In the genomic region with DNA sequence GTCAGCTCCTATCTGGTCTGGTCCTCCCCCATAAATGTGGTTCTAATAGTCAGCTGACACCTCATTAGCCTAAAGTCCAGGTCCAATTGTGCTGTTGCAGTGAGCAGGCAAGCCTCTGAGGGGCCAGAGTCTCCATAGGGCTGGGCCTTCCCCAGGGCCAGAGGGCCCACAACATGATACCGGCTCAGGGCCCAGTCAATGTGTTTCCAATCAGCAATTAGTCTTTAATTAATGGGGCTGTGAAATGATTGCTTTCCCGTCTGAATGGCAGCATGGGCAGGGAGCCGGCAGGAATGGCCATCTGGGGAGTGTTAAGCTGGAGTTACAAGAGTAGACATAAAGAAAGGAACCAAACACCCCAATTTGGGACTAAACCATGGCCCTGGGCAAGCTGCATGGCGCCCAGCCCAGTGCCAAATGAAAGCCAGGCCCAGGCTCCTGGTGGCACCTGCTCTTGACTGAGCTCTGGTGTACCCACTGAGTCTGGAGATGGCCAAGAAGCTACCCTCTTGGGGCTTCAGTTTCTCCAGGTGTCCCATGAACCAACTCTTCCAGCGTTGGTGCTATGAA, we compare ENCODE assay signal across 18 mouse cellular contexts.
DNase-seq lines count a peak whose midpoint lies in the region; ATAC-seq and TF ChIP-seq lines count a peak whose summit lies in the region.
"Had no signal": no experiment of that assay in that cellular context is flagged by ENCODE, and none has a peak within 500 bp of the region (broad histone marks: within the 10 kb centered on the region; RNA-seq: fewer than 3 reads in every experiment).

No protein-coding gene starts in this region.

- no peaks in the 10 kb centered on the region for H3K9me3 ChIP-seq in forebrain, embryonic 14.5 days (replicated peaks; ENCODE audit: control insufficient read depth, low read length)
- no peaks in the 10 kb centered on the region for H3K9me3 ChIP-seq in forebrain, embryonic 10.5 days
- H3K9me3 ChIP-seq in forebrain, postnatal 0 days (ENCODE audit: low read length): no peaks in the 10 kb centered on the region
- H3K9me3 ChIP-seq in limb, embryonic 11.5 days (ENCODE audit: control insufficient read depth, low read length): no peaks in the 10 kb centered on the region
- H3K9me3 ChIP-seq: heart, embryonic 13.5 days; hindbrain, embryonic 13.5 days; intestine, embryonic 15.5 days had no signal

- H3K27me3 ChIP-seq in forebrain, embryonic 14.5 days (replicated peaks; ENCODE audit: control insufficient read depth, insufficient read depth, low read length): no peaks in the 10 kb centered on the region
- H3K27me3 ChIP-seq in forebrain, embryonic 10.5 days (ENCODE audit: poor library complexity, severe bottlenecking): peaks cover 98% of the 10 kb centered on the region
- no peaks in the 10 kb centered on the region for H3K27me3 ChIP-seq in forebrain, postnatal 0 days (ENCODE audit: insufficient read depth, low read length)
- peaks cover 17% of the 10 kb centered on the region; the same call in 1 of the 2 replicates for H3K27me3 ChIP-seq in limb, embryonic 11.5 days (ENCODE audit: control insufficient read depth, insufficient read depth, low read length)
- H3K27me3 ChIP-seq: CH12.LX had no signal

- H3K4me1 ChIP-seq in forebrain, embryonic 14.5 days (ENCODE audit: control insufficient read depth, insufficient read depth, low read length): no peaks in the 10 kb centered on the region
- H3K4me1 ChIP-seq in forebrain, embryonic 10.5 days: peaks cover 6% of the 10 kb centered on the region; the same call in 1 of the 2 replicates
- no peaks in the 10 kb centered on the region for H3K4me1 ChIP-seq in forebrain, postnatal 0 days (ENCODE audit: insufficient read depth)
- H3K4me1 ChIP-seq in limb, embryonic 11.5 days (ENCODE audit: control insufficient read depth, insufficient read depth, low read length): no peaks in the 10 kb centered on the region
- H3K4me1 ChIP-seq: heart, embryonic 13.5 days; hindbrain, embryonic 13.5 days; intestine, embryonic 15.5 days had no signal

- peak; percentile 58 for ATAC-seq in forebrain, embryonic 14.5 days
- no peak; the same call in 1 of the 2 replicates for ATAC-seq in forebrain, postnatal 0 days
- peak; percentile 86 for ATAC-seq in limb, embryonic 11.5 days (ENCODE audit: insufficient number of reproducible peaks, low FRiP score, low TSS enrichment, low read depth)
- ATAC-seq: hindbrain, postnatal 0 days; intestine, embryonic 15.5 days had no signal

- WGBS in forebrain, embryonic 14.5 days: 55% methylated on average over 5 of the region's 5 CpGs
- 67% methylated on average over 5 of the region's 5 CpGs for WGBS in forebrain, embryonic 10.5 days
- 56% methylated on average over 5 of the region's 5 CpGs for WGBS in forebrain, postnatal 0 days
- 34% methylated on average over 5 of the region's 5 CpGs for WGBS in limb, embryonic 11.5 days

- no peaks in the 10 kb centered on the region for H3K36me3 ChIP-seq in forebrain, embryonic 14.5 days (ENCODE audit: control insufficient read depth, insufficient read depth, low read length)
- H3K36me3 ChIP-seq in forebrain, embryonic 10.5 days (replicated peaks): no peaks in the 10 kb centered on the region
- no peaks in the 10 kb centered on the region for H3K36me3 ChIP-seq in forebrain, postnatal 0 days (ENCODE audit: insufficient read depth)
- no peaks in the 10 kb centered on the region for H3K36me3 ChIP-seq in limb, embryonic 11.5 days (ENCODE audit: control insufficient read depth, insufficient read depth, low read length)
- H3K36me3 ChIP-seq: heart, embryonic 13.5 days; hindbrain, embryonic 13.5 days; intestine, embryonic 15.5 days had no signal

- no peak overlapping the region for H3K27ac ChIP-seq in forebrain, embryonic 14.5 days (ENCODE audit: low read depth, low read length)
- no peak overlapping the region for H3K27ac ChIP-seq in forebrain, embryonic 10.5 days
- H3K27ac ChIP-seq in forebrain, postnatal 0 days (ENCODE audit: low read depth, low read length): no peak overlapping the region
- no peak overlapping the region for H3K27ac ChIP-seq in limb, embryonic 11.5 days (replicated peaks; ENCODE audit: low read depth, low read length)
- H3K27ac ChIP-seq: gastrocnemius, adult 2 months; heart, embryonic 13.5 days; hindbrain, embryonic 13.5 days; hindbrain, postnatal 0 days; intestine, embryonic 15.5 days had no signal

- no peak for TF ChIP-seq CTCF in forebrain, postnatal 0 days (IDR thresholded peaks at IDR 0.05; ENCODE audit: low read depth)

- H3K4me2 ChIP-seq in forebrain, embryonic 14.5 days (ENCODE audit: low read length): no peak overlapping the region
- H3K4me2 ChIP-seq in forebrain, postnatal 0 days (ENCODE audit: low read depth): no peak overlapping the region
- no peak overlapping the region for H3K4me2 ChIP-seq in limb, embryonic 11.5 days (ENCODE audit: low read depth, severe bottlenecking)
- H3K4me2 ChIP-seq: heart, embryonic 13.5 days; hindbrain, embryonic 13.5 days; intestine, embryonic 15.5 days had no signal

- H3K4me3 ChIP-seq in forebrain, embryonic 14.5 days (ENCODE audit: low read depth, low read length): no peak overlapping the region
- H3K4me3 ChIP-seq in forebrain, embryonic 10.5 days: no peak overlapping the region
- H3K4me3 ChIP-seq in forebrain, postnatal 0 days (ENCODE audit: low read depth, low read length): no peak overlapping the region
- H3K4me3 ChIP-seq in limb, embryonic 11.5 days (ENCODE audit: low read depth, low read length): no peak overlapping the region
- H3K4me3 ChIP-seq: gastrocnemius, adult 2 months; heart, embryonic 13.5 days; hindbrain, embryonic 13.5 days; intestine, embryonic 15.5 days had no signal

- H3K9ac ChIP-seq in forebrain, embryonic 14.5 days (ENCODE audit: low read length): no peak overlapping the region
- H3K9ac ChIP-seq in forebrain, postnatal 0 days: no peak overlapping the region
- no peak overlapping the region for H3K9ac ChIP-seq in limb, embryonic 11.5 days (ENCODE audit: low read length)
- H3K9ac ChIP-seq: heart, embryonic 13.5 days; hindbrain, embryonic 13.5 days; intestine, embryonic 15.5 days had no signal

- DNase-seq in forebrain, embryonic 14.5 days (ENCODE audit: low spot score): peak; percentile 51
- no peak for DNase-seq in forebrain, embryonic 10.5 days (ENCODE audit: extremely low spot score, low spot score)
- DNase-seq in Muller cell, postnatal 12 days (ENCODE audit: inconsistent ontology term): peak; percentile 24
- DNase-seq in forebrain, postnatal 0 days: peak; percentile 11
- DNase-seq in limb, embryonic 11.5 days (ENCODE audit: low spot score): peak; percentile 51
- DNase-seq in adrenal gland, adult (ENCODE audit: inconsistent age in 2 of 2, low spot score in 1 of 2): no peak
- no peak for DNase-seq in left cerebral cortex, adult 18-20 months (ENCODE audit: low spot score in 2 of 2)
- DNase-seq: adrenal gland, postnatal 14 days; cerebellum, adult 2 months; gastrocnemius, adult 2 months; gastrocnemius, postnatal 25 days; heart, postnatal 4 days; kidney, adult 18-20 months had no signal

Comparison
In these comparisons a context has a peak if more than half of its experiments do, and no peak if none do; other contexts are left out.
1. DNase-seq: peak in forebrain, embryonic 14.5 days (single experiment), Muller cell, postnatal 12 days (single experiment), forebrain, postnatal 0 days (single experiment) and limb, embryonic 11.5 days (single experiment); none in forebrain, embryonic 10.5 days (single experiment), adrenal gland, adult (0 of 2) and left cerebral cortex, adult 18-20 months (0 of 2).